Mouse (Mus musculus) spleen, adult 2 months (tissue): Measurements from ENCODE around the gene Arhgef19.

Experiments
- CTCF ChIP-seq: fragments of 200-500 bp; IDR thresholded peaks from 2 replicates; pipeline ENCODE4 v1.5.1; 2011; ENCODE audit warnings: mild to moderate bottlenecking, inconsistent platforms; ENCODE audit not compliant: insufficient read depth, insufficient read length, insufficient replicate concordance; ENCODE audit errors: extremely low read depth
- POLR2A ChIP-seq: fragments of 200-500 bp; IDR thresholded peaks from 2 replicates; pipeline ENCODE4 v1.6.1; 2011; ENCODE audit warnings: low read depth, low read length, inconsistent platforms

DNA sequence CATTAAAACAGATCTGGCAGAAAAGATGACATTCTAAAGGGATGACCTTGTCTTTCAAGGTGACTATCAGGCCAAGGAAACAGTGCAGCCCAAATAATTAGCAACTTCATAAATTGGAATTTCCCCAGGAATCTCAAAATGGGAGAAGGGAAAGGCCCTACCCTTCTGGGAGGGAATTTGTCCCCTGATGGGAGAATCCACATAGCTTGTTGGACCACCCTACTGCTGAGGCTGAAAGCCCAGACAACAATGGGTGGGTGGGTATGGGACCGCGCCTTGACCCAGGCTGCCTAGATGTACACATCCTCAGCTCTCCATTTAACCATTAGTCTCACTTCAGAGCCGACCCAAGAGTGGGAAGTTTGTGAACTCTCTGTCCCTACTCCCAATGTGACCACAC lies 45.2 kb downstream of the Arhgef19 start:
- TF ChIP-seq CTCF (no peak), POLR2A (no peak)
